Mouse (Mus musculus) heart, adult 2 months (tissue): Measurements from ENCODE around the gene Eps8l1.

Experiments used
- CTCF ChIP-seq: fragments of 200-600 bp; IDR thresholded peaks from 2 replicates; pipeline ENCODE4 v1.8.1; 2022; ENCODE audit warnings: antibody characterized with exemption, mild to moderate bottlenecking, moderate library complexity
- EP300 ChIP-seq: fragments of 200-500 bp; IDR thresholded peaks from 2 replicates; pipeline ENCODE4 v1.6.1; 2011; ENCODE audit warnings: low read depth, low read length, control low read depth; ENCODE audit not compliant: insufficient read depth
- POLR2A ChIP-seq: fragments of 200-500 bp; IDR thresholded peaks from 2 replicates; pipeline ENCODE4 v1.6.1; 2011; ENCODE audit warnings: mild to moderate bottlenecking, low read depth, low read length, control low read depth; ENCODE audit not compliant: insufficient read depth

GRCm38 (mm10) chr7:4448439-4448838 lies 12.0 kb upstream of the Eps8l1 start:
- TF ChIP-seq CTCF (no peak), EP300 (no peak), POLR2A (no peak)
